Mouse (Mus musculus): ENCODE results near the gene Dag1. TPM values are rescaled to one million over a fixed set of nuclear protein-coding genes. Genes with fewer than 3 reads are reported as not detected.

Dag1 gene
- total RNA-seq, 1 experiment from 2014 or later, result 9.8 TPM

DNA sequence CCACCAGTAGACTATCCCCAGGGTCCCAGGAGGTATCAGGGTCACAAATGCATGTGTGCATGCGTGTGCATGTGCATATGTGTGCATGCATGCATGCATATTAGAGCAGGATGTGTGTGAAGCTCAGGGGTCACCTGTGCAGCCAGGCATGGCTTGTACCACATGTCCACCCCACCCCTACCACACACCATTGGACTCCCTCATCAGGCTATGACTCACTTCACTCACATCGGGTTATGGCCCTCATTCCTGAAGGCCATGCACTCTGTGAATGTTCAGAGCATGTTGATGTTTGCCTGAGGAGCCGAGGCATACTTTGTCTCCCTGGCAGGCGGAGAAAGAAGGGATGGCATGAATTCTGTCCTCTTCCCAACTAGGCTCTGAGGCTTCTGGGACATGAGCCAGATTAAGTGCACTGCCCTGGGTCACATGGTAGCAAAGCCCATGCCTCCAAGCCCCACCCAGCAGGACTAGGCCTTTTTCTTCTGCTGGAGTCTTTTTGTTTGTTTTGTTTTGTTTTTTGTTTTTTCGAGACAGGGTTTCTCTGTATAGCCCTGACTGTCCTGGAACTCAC, 90.9 kb downstream of the Dag1 start:
- ATAC-seq (replicated peaks in 1 of 2; ENCODE audit: insufficient read depth in 1 of 2, low FRiP score in 2 of 2, low TSS enrichment in 1 of 2, low read depth in 1 of 2, poor library complexity in 2 of 2, severe bottlenecking in 2 of 2), result no peak

DNA sequence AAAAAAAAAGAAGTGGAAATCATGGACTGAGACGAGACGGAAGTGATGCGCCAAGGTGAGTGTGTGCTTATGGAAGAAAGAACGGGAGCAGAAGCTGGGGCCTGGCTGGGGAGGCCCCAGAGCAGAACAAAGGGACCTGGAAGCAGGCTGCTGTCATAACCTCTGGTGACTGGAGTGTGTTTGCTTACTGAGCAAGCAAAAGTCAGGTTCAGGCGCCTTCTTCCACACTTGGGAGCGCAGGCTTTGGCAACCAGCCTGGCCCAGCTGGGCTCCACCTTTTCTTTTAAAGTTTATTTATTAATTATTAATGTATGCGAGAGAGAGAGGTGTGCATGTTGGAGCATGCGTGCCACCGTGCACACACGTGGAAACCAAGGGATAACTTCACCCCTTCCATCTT, 94.0 kb downstream of the Dag1 start:
- no peak for ATAC-seq (replicated peaks in 1 of 2; ENCODE audit: insufficient read depth in 1 of 2, low FRiP score in 2 of 2, low TSS enrichment in 1 of 2, low read depth in 1 of 2, poor library complexity in 2 of 2, severe bottlenecking in 2 of 2)

- ATAC-seq (replicated peaks in 1 of 2; ENCODE audit: insufficient read depth in 1 of 2, low FRiP score in 2 of 2, low TSS enrichment in 1 of 2, low read depth in 1 of 2, poor library complexity in 2 of 2, severe bottlenecking in 2 of 2), result no peak
Observed at GRCm38 (mm10) chr9:108165143-108165542, 98.6 kb downstream of the Dag1 start.

- ATAC-seq (replicated peaks in 1 of 2; ENCODE audit: insufficient read depth in 1 of 2, low FRiP score in 2 of 2, low TSS enrichment in 1 of 2, low read depth in 1 of 2, poor library complexity in 2 of 2, severe bottlenecking in 2 of 2), result peak; percentile 62 to 75
Observed at GRCm38 (mm10) chr9:108163646-108164284, 100.0 kb downstream of the Dag1 start.

- ATAC-seq (replicated peaks in 1 of 2; ENCODE audit: insufficient read depth in 1 of 2, low FRiP score in 2 of 2, low TSS enrichment in 1 of 2, low read depth in 1 of 2, poor library complexity in 2 of 2, severe bottlenecking in 2 of 2), result no peak
Observed at GRCm38 (mm10) chr9:108157891-108158290, 105.9 kb downstream of the Dag1 start.

- no peak for ATAC-seq (replicated peaks in 1 of 2; ENCODE audit: insufficient read depth in 1 of 2, low FRiP score in 2 of 2, low TSS enrichment in 1 of 2, low read depth in 1 of 2, poor library complexity in 2 of 2, severe bottlenecking in 2 of 2)
Observed at GRCm38 (mm10) chr9:108157451-108157850, 106.3 kb downstream of the Dag1 start.

GRCm38 (mm10) chr9:108156786-108157185, 107.0 kb downstream of the Dag1 start:
- ATAC-seq (replicated peaks in 1 of 2; ENCODE audit: insufficient read depth in 1 of 2, low FRiP score in 2 of 2, low TSS enrichment in 1 of 2, low read depth in 1 of 2, poor library complexity in 2 of 2, severe bottlenecking in 2 of 2), result no peak

DNA sequence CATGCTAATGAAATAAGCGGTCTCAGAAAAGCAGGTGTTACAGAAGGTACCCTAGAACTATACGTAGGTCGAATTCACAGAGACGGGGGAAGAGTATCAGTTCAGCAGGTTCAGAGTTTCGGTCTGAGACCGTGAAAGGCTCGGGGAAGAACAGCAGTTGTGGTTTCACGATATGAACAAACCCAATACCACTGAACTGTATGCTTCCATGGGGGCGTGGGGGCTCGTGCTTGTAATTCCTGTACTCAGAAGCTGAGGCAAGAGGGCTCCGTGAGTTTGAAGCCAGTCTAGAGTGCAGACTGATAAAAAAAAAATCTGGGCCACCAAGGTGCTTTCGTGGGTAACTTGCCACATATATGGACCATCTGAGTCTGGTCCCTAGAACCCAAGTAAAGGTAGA, 108.9 kb downstream of the Dag1 start:
- ATAC-seq (replicated peaks in 1 of 2; ENCODE audit: insufficient read depth in 1 of 2, low FRiP score in 2 of 2, low TSS enrichment in 1 of 2, low read depth in 1 of 2, poor library complexity in 2 of 2, severe bottlenecking in 2 of 2), result no peak

Other genes starting within 250 kb of the Dag1 start
- 10.8 and 16.2 TPM in 2 replicates for gene Gmppb, start 214.7 kb downstream of the Dag1 start, total RNA-seq (2017)
- 1.9 and 3.4 TPM in 2 replicates for gene Amigo3, start 210.8 kb downstream of the Dag1 start, total RNA-seq (2017)
- not detected in 2 replicates for gene Mst1, start 183.5 kb downstream of the Dag1 start, total RNA-seq (2017)
- gene Rnf123, start 180.6 kb downstream of the Dag1 start, total RNA-seq (2017), result 35.1 and 40.5 TPM in 2 replicates
- 90.6 and 109 TPM in 2 replicates for gene Apeh, start 169.4 kb downstream of the Dag1 start, total RNA-seq (2017)
- gene Bsn, start 73.6 kb downstream of the Dag1 start, total RNA-seq (2017), result 2.7 and 3.6 TPM in 2 replicates
- 7.0 and 12.5 TPM in 2 replicates for gene Nicn1, start 26.5 kb upstream of the Dag1 start, total RNA-seq (2017)
- 1.4 and 1.6 TPM in 2 replicates for gene Amt, start 32.9 kb upstream of the Dag1 start, total RNA-seq (2017)
- gene Rhoa, start 42.2 kb upstream of the Dag1 start, total RNA-seq (2017), result 251 and 320 TPM in 2 replicates
- 8.5 and 9.7 TPM in 2 replicates for gene Tcta, start 42.2 kb upstream of the Dag1 start, total RNA-seq (2017)
- gene Gpx1, start 74.9 kb upstream of the Dag1 start, total RNA-seq (2017), result 711 and 1,132 TPM in 2 replicates
- gene Usp4, start 83.9 kb upstream of the Dag1 start, total RNA-seq (2017), result 54.7 and 65.7 TPM in 2 replicates
- 1.3 and 2.9 TPM in 2 replicates for gene 1700102P08Rik, start 128.8 kb upstream of the Dag1 start, total RNA-seq (2017)
- 0.69 and 1.7 TPM in 2 replicates for gene Ccdc36, start 164.5 kb upstream of the Dag1 start, total RNA-seq (2017)
- gene BC048562, start 172.5 kb upstream of the Dag1 start, total RNA-seq (2017), result not detected in 2 replicates
- 13.4 and 13.8 TPM in 2 replicates for gene Ccdc71, start 196.6 kb upstream of the Dag1 start, total RNA-seq (2017)
- gene Klhdc8b, start 197.6 kb upstream of the Dag1 start, total RNA-seq (2017), result 12.1 and 18.6 TPM in 2 replicates
- gene Lamb2, start 215.8 kb upstream of the Dag1 start, total RNA-seq (2017), result 1.8 and 6.4 TPM in 2 replicates
- gene Usp19, start 226.6 kb upstream of the Dag1 start, total RNA-seq (2017), result 73.6 and 74.6 TPM in 2 replicates
- gene Qars, start 243.7 kb upstream of the Dag1 start, total RNA-seq (2017), result 150 and 153 TPM in 2 replicates

All from hematopoietic stem cell, adult 5-6 weeks (primary cell).